Mouse (Mus musculus): ENCODE measurements at regions not wholly inside any gene's neighbourhood (a gene's known extent, or its start where the extent isn't known, plus 50 kb on each side); places are given as distances from the start of the nearest gene placed in this dataset.

DNA sequence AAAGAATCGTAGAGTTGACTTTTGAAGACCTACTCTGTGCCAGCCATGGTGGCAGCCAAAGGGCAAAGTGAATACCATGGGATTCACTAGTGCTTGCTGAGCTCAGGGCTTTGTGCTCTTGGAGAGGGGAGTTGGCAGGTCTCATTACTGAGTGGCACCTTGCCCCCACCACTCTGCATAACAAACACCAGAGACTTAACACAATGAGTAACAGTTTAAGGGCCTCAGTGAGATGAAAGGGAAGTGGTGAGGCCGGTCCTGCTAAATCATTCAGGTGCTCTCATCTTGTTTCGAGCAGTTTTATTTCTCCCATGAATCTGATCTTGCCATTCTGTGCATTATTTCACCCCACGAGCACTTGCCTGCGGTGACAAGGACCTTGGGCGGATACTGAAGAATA, 80.1 kb upstream of the Sorcs3 start:
- no peak for TF ChIP-seq CTCF (IDR thresholded peaks at IDR 0.05; ENCODE audit: borderline replicate concordance, insufficient read depth, low read length)
- TF ChIP-seq POLR2A (IDR thresholded peaks at IDR 0.05; ENCODE audit: low read depth, low read length) = no peak
- H3K27ac ChIP-seq (ENCODE audit: insufficient read depth, low read length) = no peak overlapping the region
- H3K4me3 ChIP-seq (ENCODE audit: insufficient read depth, low read length) = no peak overlapping the region
- H3K4me1 ChIP-seq (ENCODE audit: control insufficient read depth, insufficient read depth, low read length) = no peaks in the 10 kb centered on the region

DNA sequence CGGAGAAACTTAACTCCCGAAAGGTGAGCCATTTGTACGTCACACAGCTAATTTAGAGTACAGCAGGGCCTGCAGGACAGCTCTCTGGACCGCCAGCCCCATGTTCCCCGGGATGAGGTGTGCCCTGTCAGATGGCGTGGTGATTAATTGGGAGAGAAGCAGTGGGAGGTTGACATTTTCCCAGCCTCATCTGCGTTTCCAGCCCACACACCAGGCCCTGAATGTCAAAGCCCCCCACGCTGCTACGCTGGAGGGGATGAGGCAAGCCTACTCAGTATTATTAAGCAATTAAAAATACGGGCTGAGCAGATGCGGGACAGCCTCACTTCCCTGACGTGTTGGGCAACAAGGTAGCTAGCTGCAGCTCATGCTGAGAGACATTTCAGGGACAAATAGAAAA, 77.7 kb upstream of the Sorcs3 start:
- no peak overlapping the region for H3K4me3 ChIP-seq (ENCODE audit: insufficient read depth, low read length)
- TF ChIP-seq POLR2A (IDR thresholded peaks at IDR 0.05; ENCODE audit: low read depth, low read length) (no peak), CTCF (IDR thresholded peaks at IDR 0.05; ENCODE audit: borderline replicate concordance, insufficient read depth, low read length) (no peak)
- H3K4me1 ChIP-seq (ENCODE audit: control insufficient read depth, insufficient read depth, low read length) = no peaks in the 10 kb centered on the region
- H3K27ac ChIP-seq (ENCODE audit: insufficient read depth, low read length) = no peak overlapping the region

DNA sequence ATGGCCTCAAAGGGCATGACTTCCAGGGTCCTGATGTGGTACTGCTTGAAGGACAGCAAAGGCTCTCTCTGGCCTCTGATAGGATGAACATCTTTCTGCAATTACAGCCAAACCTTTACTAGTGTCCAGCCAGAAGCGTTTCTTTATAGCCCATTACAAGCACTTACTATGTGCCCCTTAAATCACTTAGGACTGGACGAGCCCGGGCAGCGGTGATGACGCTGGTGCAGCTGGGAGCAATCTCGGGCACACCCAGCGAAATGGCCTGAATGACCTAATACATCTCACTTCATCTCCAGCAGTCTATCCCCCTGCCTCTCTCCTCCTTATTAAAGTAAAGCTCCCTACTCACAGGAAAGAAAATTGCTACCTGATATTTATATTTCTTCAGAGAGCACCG, 69.6 kb upstream of the Sorcs3 start:
- H3K4me1 ChIP-seq (ENCODE audit: control insufficient read depth, insufficient read depth, low read length) = no peaks in the 10 kb centered on the region
- no peak for TF ChIP-seq CTCF (IDR thresholded peaks at IDR 0.05; ENCODE audit: borderline replicate concordance, insufficient read depth, low read length)
- TF ChIP-seq POLR2A (IDR thresholded peaks at IDR 0.05; ENCODE audit: low read depth, low read length) = no peak
- H3K27ac ChIP-seq (ENCODE audit: insufficient read depth, low read length) = no peak overlapping the region
- H3K4me3 ChIP-seq (ENCODE audit: insufficient read depth, low read length) = no peak overlapping the region

DNA sequence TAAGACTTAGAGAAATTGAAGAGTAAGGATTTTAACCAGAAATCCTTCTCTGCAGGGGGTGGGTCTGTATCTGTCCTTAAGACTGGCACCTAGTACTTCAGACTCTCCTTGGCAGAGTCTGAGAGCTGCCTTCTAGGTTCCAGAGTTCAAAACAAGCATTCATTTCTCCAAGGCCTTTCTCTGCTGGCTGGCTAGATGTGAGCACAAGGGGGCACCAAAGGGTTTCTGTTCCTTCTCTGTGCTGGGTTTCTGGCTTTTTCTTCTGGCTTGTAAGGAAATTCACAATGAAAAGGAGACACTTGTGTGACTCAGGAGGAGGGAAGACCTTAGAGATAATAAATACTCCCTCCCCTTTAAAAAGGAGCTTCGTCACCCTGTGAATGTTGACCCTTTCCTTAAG, 61.7 kb upstream of the Sorcs3 start:
- no peak for TF ChIP-seq POLR2A (IDR thresholded peaks at IDR 0.05; ENCODE audit: low read depth, low read length)
- TF ChIP-seq CTCF (IDR thresholded peaks at IDR 0.05; ENCODE audit: borderline replicate concordance, insufficient read depth, low read length) = no peak
- no peaks in the 10 kb centered on the region for H3K4me1 ChIP-seq (ENCODE audit: control insufficient read depth, insufficient read depth, low read length)
- H3K4me3 ChIP-seq (ENCODE audit: insufficient read depth, low read length) = no peak overlapping the region
- H3K27ac ChIP-seq (ENCODE audit: insufficient read depth, low read length) = no peak overlapping the region
